Mouse (Mus musculus) neural tube, embryonic 13.5 days (tissue): ENCODE measurements around the gene Vps26a. TPM values are rescaled to one million over a fixed set of nuclear protein-coding genes. Genes with fewer than 3 reads are reported as not detected.

ENCODE experiments used
- ATAC-seq: fragments of 200-750 bp; cut with Nextera tagmentation; 2 replicates; pipeline ENCODE4 v1.8.0; 2017; ENCODE audit warnings: low read depth, mild to moderate bottlenecking, moderate TSS enrichment, moderate library complexity
- H3K27ac ChIP-seq: fragments of 300-500 bp; sonication (generic); replicated peaks from 2 replicates; pipeline ENCODE4 v1.5.1; 2015; ENCODE audit warnings: moderate library complexity, mild to moderate bottlenecking, inconsistent platforms
- H3K27me3 ChIP-seq: fragments of 300-500 bp; sonication (generic); 2 replicates; pipeline ENCODE4 v1.6.1; 2015; ENCODE audit warnings: mild to moderate bottlenecking, inconsistent platforms
- H3K36me3 ChIP-seq: fragments of 300-500 bp; sonication (generic); 2 replicates; pipeline ENCODE4 v1.6.1; 2015; ENCODE audit warnings: mild to moderate bottlenecking, inconsistent platforms
- H3K4me1 ChIP-seq: fragments of 300-500 bp; sonication (generic); replicated peaks from 2 replicates; pipeline ENCODE4 v1.6.1; 2015; ENCODE audit warnings: inconsistent platforms
- H3K4me2 ChIP-seq: fragments of 300-500 bp; sonication (generic); 2 replicates; pipeline ENCODE4 v1.6.1; 2015; ENCODE audit warnings: inconsistent platforms, mild to moderate bottlenecking, moderate library complexity
- H3K4me3 ChIP-seq: fragments of 300-500 bp; sonication (generic); 2 replicates; pipeline ENCODE4 v1.5.1; 2015; ENCODE audit warnings: mild to moderate bottlenecking, inconsistent platforms
- H3K9ac ChIP-seq: fragments of 300-500 bp; sonication (generic); 2 replicates; pipeline ENCODE4 v1.6.1; 2015; ENCODE audit warnings: moderate library complexity, mild to moderate bottlenecking, inconsistent platforms
- H3K9me3 ChIP-seq: fragments of 300-500 bp; sonication (generic); 2 replicates; pipeline ENCODE4 v1.6.1; 2016; ENCODE audit warnings: inconsistent platforms
- WGBS: fragments of 180-500 bp; shearing (Covaris S2); methylation state at CpG from one replicate; pipeline ENCODE4 v1.1.7; 2015; 5-methylcytosine and 5-hydroxymethylcytosine counted together
- polyA plus RNA-seq: library from polyadenylated mRNA; unstranded; fragments of >200 nt; fragmentation: Nextera tagmentation; extraction: Ambion mirVana; gene quantifications from 2 replicates; pipeline ENCODE4 v1.2.1, GENCODE M21; 2015

Vps26a gene
- 67.0 and 69.0 TPM in 2 replicates for polyA plus RNA-seq

GRCm38 (mm10) chr10:62486618-62487415 lies at the start of gene Vps26a:
TSS of gene Vps26a (minus strand) at chr10:62486805.
- under 1% methylated on average over 48 of the region's 59 CpGs for WGBS
- H3K27ac ChIP-seq: peak within 1 kb of the TSS; percentile 87
- H3K4me3 ChIP-seq: peak within 1 kb of the TSS; percentile 93
- no peaks in the 10 kb centered on the region for H3K27me3 ChIP-seq
- peaks cover 29% of the 10 kb centered on the region for H3K4me1 ChIP-seq
- peak within 1 kb of the TSS; percentile 78 for H3K4me2 ChIP-seq
- no peaks in the 10 kb centered on the region for H3K36me3 ChIP-seq
- H3K9me3 ChIP-seq: no peaks in the 10 kb centered on the region
- ATAC-seq: peak; percentile 92
- peak within 1 kb of the TSS; percentile 89 for H3K9ac ChIP-seq

GRCm38 (mm10) chr10:62534509-62534908 lies 47.9 kb upstream of the Vps26a start:
- 81% methylated on average over 7 of the region's 7 CpGs for WGBS
- no peak overlapping the region for H3K27ac ChIP-seq
- ATAC-seq: no peak
- no peak overlapping the region for H3K9ac ChIP-seq
- H3K27me3 ChIP-seq: no peaks in the 10 kb centered on the region
- no peak overlapping the region for H3K4me2 ChIP-seq
- no peak overlapping the region for H3K4me3 ChIP-seq
- H3K36me3 ChIP-seq: no peaks in the 10 kb centered on the region
- H3K4me1 ChIP-seq: no peaks in the 10 kb centered on the region
- H3K9me3 ChIP-seq: no peaks in the 10 kb centered on the region

- H3K27me3 ChIP-seq: no peaks in the 10 kb centered on the region
- H3K9ac ChIP-seq: no peak overlapping the region
- no peaks in the 10 kb centered on the region for H3K36me3 ChIP-seq
- WGBS: 51% methylated on average over 2 of the region's 2 CpGs
- H3K9me3 ChIP-seq: no peaks in the 10 kb centered on the region
- H3K4me2 ChIP-seq: no peak overlapping the region
- H3K4me1 ChIP-seq: no peaks in the 10 kb centered on the region
- H3K4me3 ChIP-seq: no peak overlapping the region
- H3K27ac ChIP-seq: no peak overlapping the region
- ATAC-seq: no peak
These were observed 46.2 kb upstream of the Vps26a start for GRCm38 (mm10) chr10:62532832-62533231.

GRCm38 (mm10) chr10:62530183-62530582 lies 43.6 kb upstream of the Vps26a start:
- H3K27me3 ChIP-seq: no peaks in the 10 kb centered on the region
- no peak for ATAC-seq
- 83% methylated on average over 9 of the region's 9 CpGs for WGBS

GRCm38 (mm10) chr10:62527351-62527750 lies 40.7 kb upstream of the Vps26a start, which contains the start of gene Srgn:
TSS of gene Srgn (minus strand) at chr10:62527451.
- Histone ChIP-seq H3K9me3 (no peaks in the 10 kb centered on the region), H3K4me3 (no peak within 1 kb of the TSS), H3K36me3 (no peaks in the 10 kb centered on the region), H3K4me1 (no peaks in the 10 kb centered on the region), H3K27me3 (no peaks in the 10 kb centered on the region), H3K4me2 (no peak within 1 kb of the TSS), H3K9ac (no peak within 1 kb of the TSS), H3K27ac (no peak within 1 kb of the TSS)
- 92% methylated on average over 14 of the region's 14 CpGs for WGBS
- no peak for ATAC-seq

More at GRCm38 (mm10) chr10:62530183-62530582, 43.6 kb upstream of the Vps26a start:
- no peaks in the 10 kb centered on the region for H3K4me1 ChIP-seq
- no peak overlapping the region for H3K9ac ChIP-seq
- no peak overlapping the region for H3K4me2 ChIP-seq
- H3K4me3 ChIP-seq: no peak overlapping the region
- no peak overlapping the region for H3K27ac ChIP-seq
- H3K9me3 ChIP-seq: no peaks in the 10 kb centered on the region
- no peaks in the 10 kb centered on the region for H3K36me3 ChIP-seq

- no peak for ATAC-seq
- Histone ChIP-seq H3K9me3 (no peaks in the 10 kb centered on the region), H3K4me2 (no peak overlapping the region), H3K9ac (no peak overlapping the region), H3K36me3 (no peaks in the 10 kb centered on the region), H3K27ac (no peak overlapping the region), H3K4me1 (no peaks in the 10 kb centered on the region), H3K27me3 (no peaks in the 10 kb centered on the region), H3K4me3 (no peak overlapping the region)
- WGBS: 75% methylated on average over 7 of the region's 7 CpGs
These were observed 35.8 kb upstream of the Vps26a start for GRCm38 (mm10) chr10:62522346-62522950.

- Histone ChIP-seq H3K27ac (no peak overlapping the region), H3K9ac (no peak overlapping the region), H3K27me3 (no peaks in the 10 kb centered on the region), H3K4me3 (no peak overlapping the region), H3K4me2 (no peak overlapping the region), H3K4me1 (no peaks in the 10 kb centered on the region), H3K36me3 (no peaks in the 10 kb centered on the region), H3K9me3 (no peaks in the 10 kb centered on the region)
- no peak for ATAC-seq
- 75% methylated on average over 4 of the region's 4 CpGs for WGBS
These were observed 35.2 kb upstream of the Vps26a start for GRCm38 (mm10) chr10:62521763-62522162.

GRCm38 (mm10) chr10:62520911-62521310 lies 34.3 kb upstream of the Vps26a start:
- no peak overlapping the region for H3K9ac ChIP-seq
- no peaks in the 10 kb centered on the region for H3K9me3 ChIP-seq
- H3K27ac ChIP-seq: no peak overlapping the region
- no peak for ATAC-seq
- H3K27me3 ChIP-seq: no peaks in the 10 kb centered on the region
- H3K36me3 ChIP-seq: no peaks in the 10 kb centered on the region
- H3K4me1 ChIP-seq: no peaks in the 10 kb centered on the region
- H3K4me3 ChIP-seq: no peak overlapping the region
- H3K4me2 ChIP-seq: no peak overlapping the region
- WGBS: 80% methylated on average over 2 of the region's 2 CpGs

GRCm38 (mm10) chr10:62517511-62517910 lies 30.9 kb upstream of the Vps26a start:
- Histone ChIP-seq H3K9me3 (no peaks in the 10 kb centered on the region), H3K4me2 (no peak overlapping the region), H3K4me3 (no peak overlapping the region), H3K36me3 (no peaks in the 10 kb centered on the region), H3K4me1 (no peaks in the 10 kb centered on the region), H3K27me3 (no peaks in the 10 kb centered on the region), H3K27ac (no peak overlapping the region), H3K9ac (no peak overlapping the region)
- ATAC-seq: no peak
- 87% methylated on average over 6 of the region's 6 CpGs for WGBS

GRCm38 (mm10) chr10:62512855-62513254 lies 26.2 kb upstream of the Vps26a start:
- H3K27me3 ChIP-seq: peaks cover 10% of the 10 kb centered on the region
- H3K4me3 ChIP-seq: no peak overlapping the region
- H3K27ac ChIP-seq: no peak overlapping the region
- H3K9me3 ChIP-seq: no peaks in the 10 kb centered on the region
- H3K4me1 ChIP-seq: 0 out of 2 replicates have a peak, but pooled peaks cover 6% of the 10 kb centered on the region
- no peak overlapping the region for H3K4me2 ChIP-seq
- no peaks in the 10 kb centered on the region for H3K36me3 ChIP-seq
- WGBS: 91% methylated on average over 4 of the region's 4 CpGs
- no peak overlapping the region for H3K9ac ChIP-seq
- no peak for ATAC-seq

GRCm38 (mm10) chr10:62511528-62511927 lies 24.9 kb upstream of the Vps26a start:
- WGBS: 77% methylated on average over 6 of the region's 6 CpGs

GRCm38 (mm10) chr10:62509032-62509656 lies 22.5 kb upstream of the Vps26a start:
- Histone ChIP-seq H3K27me3 (peaks cover 21% of the 10 kb centered on the region), H3K9ac (no peak overlapping the region), H3K4me2 (no peak overlapping the region), H3K36me3 (no peaks in the 10 kb centered on the region), H3K9me3 (no peaks in the 10 kb centered on the region), H3K4me3 (no peak overlapping the region), H3K4me1 (0 out of 2 replicates have a peak, but pooled peaks cover 6% of the 10 kb centered on the region), H3K27ac (no peak overlapping the region)
- WGBS: 68% methylated on average over 11 of the region's 11 CpGs
- ATAC-seq: no peak

More at GRCm38 (mm10) chr10:62511528-62511927, 24.9 kb upstream of the Vps26a start:
- Histone ChIP-seq H3K27me3 (peaks cover 21% of the 10 kb centered on the region), H3K4me1 (0 out of 2 replicates have a peak, but pooled peaks cover 6% of the 10 kb centered on the region), H3K27ac (no peak overlapping the region), H3K4me2 (no peak overlapping the region), H3K4me3 (no peak overlapping the region), H3K9ac (no peak overlapping the region), H3K36me3 (no peaks in the 10 kb centered on the region), H3K9me3 (no peaks in the 10 kb centered on the region)
- ATAC-seq: no peak
